Mouse (Mus musculus) spleen, postnatal 10 days (tissue): ENCODE results near the gene Il12rb2.

ENCODE experiments used
- DNase-seq, 2 experiments: peaks; one replicate each; pipeline ENCODE4 v3.0.0; 2021 to 2022; ENCODE audit warnings: low spot score in 2 of 2

Il12rb2 gene

GRCm38 (mm10) chr6:67375982-67376391 is at the start of gene Il12rb2:
Gene Il12rb2, minus strand, starts transcription at chr6:67376188.
- peak; percentile 9 to 30 for DNase-seq

DNA sequence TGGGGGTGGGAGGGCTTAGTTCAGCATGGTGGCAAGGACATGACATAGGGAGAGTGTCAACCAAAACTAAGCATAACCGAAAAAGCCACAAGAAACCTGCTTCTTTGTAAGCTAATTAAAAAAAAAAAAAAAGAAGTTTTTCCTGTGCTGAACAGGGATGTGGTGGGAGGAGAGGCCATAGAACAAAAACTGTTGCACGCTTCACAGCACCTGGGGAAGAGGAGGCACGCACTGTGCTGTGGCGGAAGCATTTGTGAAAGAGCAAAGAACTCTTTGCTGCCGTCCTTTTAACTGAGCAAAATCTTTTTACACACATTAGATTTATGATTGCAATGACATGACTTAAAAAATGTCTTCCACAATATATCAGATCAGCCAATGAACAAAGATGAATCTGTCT is 45.8 kb upstream of the Il12rb2 start:
- no peak for DNase-seq

DNA sequence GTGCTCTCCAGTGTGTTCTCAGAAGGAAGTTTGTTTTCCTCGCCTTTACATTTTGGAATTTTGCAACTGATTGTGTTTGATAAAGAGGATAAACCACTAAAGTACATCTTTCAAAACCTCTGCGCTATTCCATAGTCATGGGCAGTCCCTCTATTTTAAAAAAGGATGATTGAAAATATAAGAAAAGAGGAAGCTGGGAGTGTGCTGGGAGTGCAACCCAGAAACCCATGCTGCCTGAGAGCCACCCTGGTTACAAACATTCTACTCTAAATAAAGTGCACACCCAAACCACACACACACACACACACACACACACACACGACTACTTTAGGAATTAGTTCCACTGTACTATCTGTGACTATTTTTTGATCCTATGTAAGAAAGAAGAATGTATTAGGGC is 40.6 kb upstream of the Il12rb2 start:
- DNase-seq, result no peak

- no peak for DNase-seq
These were observed 39.3 kb upstream of the Il12rb2 start for GRCm38 (mm10) chr6:67415276-67415675.

- no peak for DNase-seq
These were observed 37.4 kb upstream of the Il12rb2 start for GRCm38 (mm10) chr6:67413378-67413777.

DNA sequence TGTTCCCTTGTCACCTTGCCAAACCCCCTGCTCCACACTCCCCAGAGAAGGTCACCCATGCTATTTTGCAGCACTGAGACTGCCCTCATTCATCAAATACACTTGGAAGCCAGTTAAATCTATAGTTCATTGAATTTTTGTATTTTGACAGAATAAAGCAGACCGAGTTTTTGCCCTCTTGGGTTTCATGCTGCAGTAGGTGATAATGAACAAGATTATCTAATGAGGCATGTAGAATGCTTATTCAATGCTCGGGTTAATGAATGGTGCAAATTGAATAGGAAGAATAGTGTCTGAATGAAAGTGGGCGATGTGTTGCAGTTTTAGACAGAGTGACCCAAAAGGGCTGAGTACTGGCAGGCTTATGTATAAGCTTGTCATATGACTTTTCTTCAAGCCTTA is 29.3 kb upstream of the Il12rb2 start:
- DNase-seq, result no peak

GRCm38 (mm10) chr6:67399551-67399950 is 23.6 kb upstream of the Il12rb2 start:
- DNase-seq, result no peak

DNA sequence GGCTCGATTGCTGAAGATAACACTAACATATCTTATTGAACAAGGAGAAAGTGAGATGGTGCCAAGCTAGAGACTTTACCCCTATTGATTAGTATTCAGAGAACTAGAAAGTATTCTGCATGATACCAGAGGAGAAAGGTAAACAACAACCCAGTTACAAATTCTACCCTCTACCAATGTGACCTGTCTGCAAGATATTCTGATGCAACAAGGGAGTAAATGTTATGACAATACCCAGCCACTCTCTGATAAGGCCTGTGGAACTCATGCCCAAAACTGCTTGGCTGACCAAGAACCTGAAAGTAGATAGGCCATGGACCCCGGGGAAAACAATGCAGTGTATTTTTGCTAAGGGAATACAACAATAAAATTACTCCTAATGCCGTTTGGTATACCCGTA is 10.2 kb downstream of the Il12rb2 start:
- no peak for DNase-seq

- DNase-seq, result no peak
These were observed 27.9 kb downstream of the Il12rb2 start for GRCm38 (mm10) chr6:67348065-67348464.

GRCm38 (mm10) chr6:67339494-67339893 is 36.5 kb downstream of the Il12rb2 start:
- no peak for DNase-seq

DNA sequence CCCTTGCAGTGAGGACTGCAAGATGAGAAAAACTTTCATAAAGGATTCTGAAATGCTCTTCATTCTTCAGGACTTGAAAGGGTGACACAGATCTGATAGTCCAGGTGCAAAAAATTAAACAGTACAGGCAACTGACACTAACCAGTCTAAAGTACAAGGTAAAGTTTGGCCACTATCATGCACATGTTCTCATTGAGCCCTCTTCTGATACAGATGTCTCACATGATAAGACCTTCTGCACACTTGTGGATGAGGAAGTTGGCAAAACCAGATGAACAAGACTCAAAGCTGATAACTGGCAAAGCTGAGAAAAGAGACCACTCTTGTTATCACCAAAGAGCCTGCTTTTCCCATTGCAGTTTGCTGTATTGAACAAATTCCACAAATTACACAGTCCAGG is 38.0 kb downstream of the Il12rb2 start:
- DNase-seq, result no peak

DNA sequence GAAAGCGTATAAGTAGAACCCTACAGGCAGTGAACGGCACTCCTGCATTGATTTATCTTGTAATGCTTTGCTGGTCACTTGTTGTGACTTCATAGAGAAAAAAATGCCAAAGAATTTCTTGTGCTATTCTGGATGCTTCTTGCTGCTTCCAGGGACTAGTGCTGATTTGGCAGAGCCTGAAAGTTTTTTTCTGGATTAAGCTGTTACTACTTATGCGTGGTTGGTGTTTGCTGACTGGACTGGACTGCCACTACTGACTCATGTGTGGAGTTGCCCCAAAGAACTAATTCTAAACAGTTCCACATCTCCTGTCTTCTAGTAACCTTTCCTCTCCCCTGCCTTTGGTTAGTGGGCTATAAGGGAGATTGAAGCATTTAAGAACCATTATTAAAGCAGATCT is 52.2 kb downstream of the Il12rb2 start:
- no peak for DNase-seq

DNA sequence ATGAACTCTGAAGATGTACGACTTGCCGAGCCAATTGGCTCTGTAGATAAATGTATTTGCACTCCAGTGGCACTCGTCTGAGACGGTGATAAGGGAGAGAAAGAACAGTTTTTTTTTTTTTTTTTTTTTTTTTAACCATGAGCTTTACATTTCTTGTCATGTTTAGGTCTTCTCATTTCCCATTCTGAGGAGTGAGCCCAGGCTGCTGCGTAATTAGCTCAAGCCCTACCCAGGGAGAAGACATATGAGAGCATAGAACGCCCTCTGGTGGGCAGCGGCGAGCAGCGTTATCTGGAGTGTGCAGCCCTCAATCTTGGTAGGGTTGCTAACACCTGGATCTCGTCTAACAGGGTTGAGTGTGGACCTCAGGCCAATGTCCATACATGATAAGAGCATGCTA is 57.5 kb downstream of the Il12rb2 start:
- peak; percentile 36 to 76 for DNase-seq

- no peak for DNase-seq
These were observed 58.1 kb downstream of the Il12rb2 start for GRCm38 (mm10) chr6:67317827-67318338.

DNA sequence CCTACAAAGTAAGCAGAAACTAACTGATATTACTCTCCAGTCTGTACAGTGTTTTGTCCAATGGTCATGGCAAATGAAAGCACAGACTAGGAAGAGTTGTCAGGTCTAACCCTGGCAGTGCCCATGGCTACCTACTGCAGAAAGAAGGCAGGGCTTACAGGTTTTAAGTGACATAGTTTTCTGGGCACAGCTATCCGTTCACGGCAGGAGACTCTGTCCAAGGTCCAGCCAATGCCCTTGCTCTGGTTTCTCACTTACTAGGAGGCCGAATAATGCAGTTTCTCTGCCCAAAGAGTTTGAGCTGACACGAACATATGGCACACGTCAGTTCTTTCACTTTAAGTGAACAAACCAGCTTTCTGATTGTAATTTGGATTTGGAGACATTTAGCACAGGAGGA is 58.9 kb downstream of the Il12rb2 start:
- DNase-seq, result no peak

DNA sequence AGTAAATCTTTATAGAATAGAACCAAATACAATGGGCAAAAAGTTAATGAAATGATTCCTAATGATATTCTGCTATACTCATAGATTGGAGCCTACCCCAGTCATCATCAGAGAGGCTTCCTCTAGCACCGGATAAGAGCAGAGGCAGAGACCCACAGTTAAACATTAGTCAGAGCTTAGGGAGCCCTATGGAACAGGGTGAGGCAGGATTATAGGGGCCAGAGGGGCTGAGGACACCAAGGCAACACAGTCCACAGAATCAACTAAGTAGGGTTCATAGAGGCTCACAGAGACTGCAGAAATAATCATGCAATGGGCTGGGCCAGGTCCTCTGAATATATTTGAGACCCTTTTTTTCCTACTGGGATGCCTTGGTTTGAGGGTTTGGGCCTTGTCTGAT is 61.3 kb downstream of the Il12rb2 start:
- DNase-seq, result no peak

DNA sequence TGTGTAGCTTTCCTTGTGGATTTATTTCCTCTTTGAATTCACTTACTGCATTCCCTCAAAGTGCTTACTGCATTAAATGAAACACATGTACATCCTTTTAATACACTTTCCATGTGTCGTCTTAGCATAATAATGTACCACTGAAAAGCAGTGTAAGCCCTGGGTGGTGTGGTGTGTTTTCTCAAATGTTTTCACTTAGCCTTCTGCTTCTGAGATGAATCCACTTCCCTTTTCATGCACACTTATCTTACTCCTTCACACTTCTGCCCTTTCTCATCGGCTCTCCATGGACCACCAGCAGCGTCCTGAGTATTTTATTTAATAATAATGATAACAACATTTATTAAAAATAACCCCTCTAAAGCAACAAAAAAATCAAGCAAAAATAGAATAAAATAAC is 66.2 kb downstream of the Il12rb2 start:
- DNase-seq, result no peak

GRCm38 (mm10) chr6:67308994-67309393 is 67.0 kb downstream of the Il12rb2 start:
- no peak for DNase-seq

- DNase-seq, result no peak
These were observed 72.8 kb downstream of the Il12rb2 start for GRCm38 (mm10) chr6:67303210-67303609.

DNA sequence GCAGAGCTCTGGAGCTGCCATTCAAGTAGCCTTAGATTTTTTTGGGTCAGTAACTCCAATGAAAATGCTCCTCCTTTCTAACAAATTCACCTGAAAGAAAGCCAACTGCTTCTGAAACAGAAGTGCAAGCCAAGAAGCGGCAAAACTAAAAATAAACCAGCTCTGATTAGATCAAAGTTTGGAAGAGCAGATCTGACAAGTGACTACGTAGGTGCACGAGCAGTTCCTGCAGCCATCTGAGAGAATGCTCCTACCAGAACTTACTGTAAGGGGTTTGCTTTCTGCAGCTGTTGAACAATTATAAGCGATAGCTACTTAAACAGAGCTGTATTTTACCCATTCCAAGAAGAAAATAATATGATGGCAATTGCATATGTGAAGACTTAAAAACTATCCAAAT is 73.5 kb downstream of the Il12rb2 start:
- DNase-seq, result no peak

GRCm38 (mm10) chr6:67301230-67301629 is 74.8 kb downstream of the Il12rb2 start:
- DNase-seq, result no peak

DNA sequence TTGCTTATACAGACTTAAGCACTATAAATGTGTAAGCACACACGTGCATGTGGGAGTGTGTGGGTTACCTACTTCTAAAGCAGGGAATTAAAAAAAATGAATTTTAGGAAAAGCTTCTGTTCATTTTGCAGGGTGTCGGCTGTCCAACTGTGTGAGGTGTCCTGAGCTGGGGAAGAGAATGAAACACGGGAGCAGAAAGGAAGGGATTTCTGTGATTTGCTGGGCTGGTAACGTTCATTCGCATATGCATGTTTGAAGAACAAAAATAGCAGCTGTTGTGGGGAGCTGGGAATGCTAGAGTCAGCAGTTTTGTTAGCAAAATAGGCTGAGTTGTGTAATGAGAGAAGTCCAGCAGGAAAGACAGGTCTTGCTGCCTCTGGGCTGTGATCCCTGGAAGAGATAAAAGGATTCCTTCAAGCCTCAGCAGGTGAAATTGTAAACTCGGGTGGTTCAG is 75.3 kb downstream of the Il12rb2 start:
- DNase-seq, result no peak

- DNase-seq, result no peak
These were observed 75.7 kb downstream of the Il12rb2 start for GRCm38 (mm10) chr6:67300300-67300699.

DNA sequence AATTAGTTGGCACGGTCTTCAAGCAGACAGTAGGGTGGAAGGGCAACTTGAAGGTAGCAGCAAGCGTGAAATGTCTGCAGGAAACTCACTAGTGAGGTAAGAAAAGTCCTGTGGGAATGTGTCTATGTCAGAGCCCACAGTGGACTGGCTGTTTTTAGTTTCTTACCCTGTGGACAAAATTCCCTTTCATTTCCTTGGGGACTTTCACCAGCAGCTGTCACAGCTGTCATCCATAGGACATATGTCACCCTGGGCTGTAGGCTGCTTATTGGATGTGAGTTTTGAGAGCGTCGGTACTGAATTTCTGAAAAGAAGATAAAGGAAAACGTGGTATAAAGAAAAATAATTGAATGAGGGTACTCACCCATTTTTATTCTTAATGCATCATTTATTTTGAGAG is 77.2 kb downstream of the Il12rb2 start:
- DNase-seq, result no peak
